Mouse (Mus musculus) olfactory bulb, adult 2 months (tissue): ENCODE data around the gene Vav3. TPM values are rescaled to one million over a fixed set of nuclear protein-coding genes. Genes with fewer than 3 reads are reported as not detected.

Experiments used
- H3K27ac ChIP-seq: fragments of 200-500 bp; 2 replicates; pipeline ENCODE4 v1.5.1; 2012; ENCODE audit warnings: low read depth, low read length; ENCODE audit not compliant: insufficient read depth
- H3K4me1 ChIP-seq: fragments of 200-500 bp; 2 replicates; pipeline ENCODE4 v1.6.1; 2012; ENCODE audit warnings: low read length; ENCODE audit not compliant: control insufficient read depth, insufficient read depth
- H3K4me3 ChIP-seq: fragments of 200-500 bp; 2 replicates; pipeline ENCODE4 v1.5.1; 2012; ENCODE audit warnings: mild to moderate bottlenecking, low read depth, low read length, moderate library complexity; ENCODE audit not compliant: insufficient read depth
- CTCF ChIP-seq: fragments of 200-500 bp; IDR thresholded peaks from 2 replicates; pipeline ENCODE4 v1.5.1; 2012; ENCODE audit warnings: low read depth, mild to moderate bottlenecking, low read length, moderate library complexity; ENCODE audit not compliant: insufficient read depth
- POLR2A ChIP-seq: fragments of 200-500 bp; IDR thresholded peaks from 2 replicates; pipeline ENCODE4 v1.6.1; 2012; ENCODE audit warnings: mild to moderate bottlenecking, low read depth, low read length, moderate library complexity; ENCODE audit not compliant: insufficient read depth
- WGBS: fragments of 180-500 bp; shearing (Covaris S2); methylation state at CpG from one replicate; pipeline ENCODE4 v1.1.7; 2018; 5-methylcytosine and 5-hydroxymethylcytosine counted together
- polyA plus RNA-seq: library from polyadenylated mRNA; stranded (reverse); fragments of >200 nt; gene quantifications from 2 replicates; pipeline ENCODE4 v1.2.4, GENCODE M21; 2012; ENCODE audit warnings: low replicate concordance; ENCODE audit not compliant: missing spikeins, insufficient read depth, insufficient read length

Gene Vav3
- polyA plus RNA-seq, 1 experiment, result not detected

DNA sequence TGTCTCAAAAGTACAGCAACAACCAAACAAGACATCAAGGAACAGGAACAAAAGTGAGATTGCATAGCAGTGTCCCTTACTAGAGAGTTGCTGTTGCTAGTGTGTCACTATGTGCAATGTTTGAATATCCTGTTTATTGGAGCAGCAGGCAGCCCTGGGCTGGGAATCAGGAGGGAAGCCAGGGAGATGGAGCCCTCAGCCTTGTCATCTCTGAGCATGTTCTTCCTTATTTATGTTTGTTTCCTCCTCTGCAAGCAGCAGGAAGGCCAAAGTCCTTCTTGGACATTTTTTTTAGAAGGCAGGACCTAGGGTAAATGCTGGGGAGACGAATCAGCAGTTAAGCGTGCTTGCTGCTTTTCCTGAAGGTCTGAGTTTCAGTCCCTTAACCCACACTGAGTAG, 140.2 kb downstream of the Vav3 start:
- Histone ChIP-seq H3K4me3 (no peak overlapping the region), H3K27ac (no peak overlapping the region), H3K4me1 (0 out of 2 replicates have a peak, but pooled peaks cover 2% of the 10 kb centered on the region)
- TF ChIP-seq POLR2A (no peak), CTCF (no peak)
- 83% methylated on average over 2 of the region's 2 CpGs for WGBS

DNA sequence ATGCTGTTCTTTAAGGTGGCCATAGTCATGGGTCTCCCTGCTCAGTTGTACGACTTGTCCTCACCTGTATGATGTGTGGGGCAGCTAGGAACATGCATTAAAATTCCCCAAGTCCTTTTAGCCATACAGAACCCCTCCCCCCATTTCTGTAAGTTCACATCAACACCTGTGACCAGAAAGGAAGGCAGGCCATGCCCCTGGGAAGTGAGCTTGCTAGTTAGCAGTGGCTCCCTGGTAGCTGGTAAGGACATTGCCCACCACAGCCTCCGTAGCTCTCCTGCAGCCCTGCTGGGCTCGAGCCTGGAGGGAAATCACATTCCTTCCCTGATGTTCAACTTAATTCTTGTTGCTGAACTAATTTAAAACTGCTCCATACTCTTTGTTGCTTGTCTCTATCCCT, 146.3 kb downstream of the Vav3 start:
- Histone ChIP-seq H3K4me3 (no peak overlapping the region), H3K4me1 (peaks cover 3% of the 10 kb centered on the region; the same call in 1 of the 2 replicates), H3K27ac (no peak overlapping the region)
- 87% methylated on average over 3 of the region's 3 CpGs for WGBS
- TF ChIP-seq POLR2A, result no peak
- TF ChIP-seq CTCF, result no peak

- no peak overlapping the region for H3K27ac ChIP-seq
- H3K4me1 ChIP-seq, result peaks cover 3% of the 10 kb centered on the region; the same call in 1 of the 2 replicates
- no peak overlapping the region for H3K4me3 ChIP-seq
- TF ChIP-seq POLR2A (no peak), CTCF (no peak)
- 98% methylated on average over 4 of the region's 4 CpGs for WGBS
These were observed 147.4 kb downstream of the Vav3 start for GRCm38 (mm10) chr3:109487823-109488222.

- WGBS, result 52% methylated on average over 4 of the region's 4 CpGs
- no peak for TF ChIP-seq CTCF
- no peak for TF ChIP-seq POLR2A
- no peak overlapping the region for H3K4me3 ChIP-seq
- peaks cover 3% of the 10 kb centered on the region; the same call in 1 of the 2 replicates for H3K4me1 ChIP-seq
- H3K27ac ChIP-seq, result no peak overlapping the region
These were observed 148.3 kb downstream of the Vav3 start for GRCm38 (mm10) chr3:109488750-109489171.

DNA sequence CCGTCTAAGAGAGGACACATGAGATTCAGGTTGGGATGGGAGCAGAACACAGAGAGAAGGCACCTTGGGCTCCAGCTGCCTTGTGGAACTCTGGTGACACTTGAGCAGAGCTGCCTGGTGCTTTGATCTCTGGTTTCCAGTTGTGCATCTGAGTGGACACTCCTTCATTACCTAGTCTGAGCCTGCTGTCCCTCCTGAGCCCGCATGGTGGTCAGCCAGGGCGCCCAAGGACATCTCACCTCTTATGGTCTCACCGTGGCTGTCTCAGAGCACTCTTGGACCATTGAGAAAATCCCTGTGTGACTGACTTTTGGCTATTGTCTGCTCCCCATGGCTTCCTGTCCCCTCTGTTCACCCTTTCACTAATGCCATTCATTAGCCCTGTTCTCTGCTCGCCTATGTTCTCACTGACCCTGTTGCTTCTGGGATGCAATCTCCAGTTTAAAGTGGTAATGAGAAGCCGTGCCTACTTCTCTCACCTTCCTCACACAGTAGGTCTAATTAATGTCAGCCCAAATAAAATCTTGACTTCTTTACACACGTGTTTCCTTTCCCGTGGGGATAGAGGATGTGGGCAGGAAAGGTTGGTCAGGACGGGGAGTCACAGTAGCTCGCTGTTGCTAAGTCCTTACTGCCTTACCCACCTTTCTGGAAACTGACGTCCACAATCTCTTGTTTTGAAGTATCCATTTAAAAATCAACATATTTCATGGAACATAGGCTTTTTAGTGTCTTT, 150.3 kb downstream of the Vav3 start:
- TF ChIP-seq CTCF (no peak), POLR2A (no peak)
- 76% methylated on average over 11 of the region's 11 CpGs for WGBS
- Histone ChIP-seq H3K4me1 (peaks cover 3% of the 10 kb centered on the region; the same call in 1 of the 2 replicates), H3K4me3 (no peak overlapping the region), H3K27ac (no peak overlapping the region)

- H3K27ac ChIP-seq, result no peak overlapping the region
- peaks cover 5% of the 10 kb centered on the region; the same call in 1 of the 2 replicates for H3K4me1 ChIP-seq
- TF ChIP-seq POLR2A, result no peak
- no peak for TF ChIP-seq CTCF
- WGBS, result 8% methylated on average over 2 of the region's 2 CpGs
- H3K4me3 ChIP-seq, result no peak overlapping the region
These were observed 151.1 kb downstream of the Vav3 start for GRCm38 (mm10) chr3:109491568-109491967.

GRCm38 (mm10) chr3:109496461-109496860, 156.0 kb downstream of the Vav3 start:
- Histone ChIP-seq H3K27ac (no peak overlapping the region), H3K4me1 (0 out of 2 replicates have a peak, but pooled peaks cover 3% of the 10 kb centered on the region), H3K4me3 (no peak overlapping the region)
- TF ChIP-seq POLR2A, result no peak
- 64% methylated on average over 5 of the region's 5 CpGs for WGBS

GRCm38 (mm10) chr3:109497074-109497473, 156.6 kb downstream of the Vav3 start:
- Histone ChIP-seq H3K27ac (no peak overlapping the region), H3K4me3 (no peak overlapping the region), H3K4me1 (0 out of 2 replicates have a peak, but pooled peaks cover 3% of the 10 kb centered on the region)
- WGBS, result 55% methylated on average over 4 of the region's 4 CpGs
- TF ChIP-seq POLR2A, result no peak
- TF ChIP-seq CTCF, result no peak

GRCm38 (mm10) chr3:109499861-109500456, 159.5 kb downstream of the Vav3 start:
- TF ChIP-seq POLR2A (no peak), CTCF (no peak)
- WGBS, result 97% methylated on average over 1 of the region's 1 CpGs
- 0 out of 2 replicates have a peak, but pooled peaks cover 3% of the 10 kb centered on the region for H3K4me1 ChIP-seq
- no peak overlapping the region for H3K27ac ChIP-seq
- H3K4me3 ChIP-seq, result no peak overlapping the region
